1 mouse cellular context compared by ENCODE assay signal in the genomic region with DNA sequence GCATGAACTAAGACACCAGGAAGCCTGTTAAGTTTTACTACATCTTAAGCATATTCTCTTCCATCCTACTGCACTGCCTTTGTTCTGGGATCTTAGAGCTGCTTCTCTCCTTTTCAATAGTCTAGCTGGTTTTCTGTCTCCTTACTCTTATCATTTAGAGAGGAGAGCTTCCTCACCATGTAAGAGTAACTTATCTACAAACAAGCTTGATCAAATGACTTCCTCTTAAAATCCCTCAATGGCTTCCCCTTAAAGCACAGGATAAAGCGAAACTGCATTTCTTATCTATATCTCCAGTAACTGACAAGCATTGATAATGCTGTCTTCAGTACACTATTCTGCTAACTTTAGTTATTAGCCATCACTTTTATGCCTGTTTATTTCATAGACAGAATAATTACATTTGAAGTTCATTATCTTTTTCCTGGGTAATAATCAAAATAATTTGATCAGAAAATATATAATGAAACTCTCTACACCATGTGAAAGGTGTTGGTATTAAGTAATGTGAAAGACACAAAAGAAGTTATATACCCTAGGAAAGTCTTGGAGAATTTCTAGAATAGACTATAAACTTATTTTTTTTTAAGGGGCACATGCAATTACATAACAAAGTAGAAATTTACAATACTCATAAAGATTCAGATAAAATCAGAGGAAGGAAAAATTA.
TF ChIP-seq lines count a peak whose summit lies in the region.

No protein-coding gene starts in this region.

TF ChIP-seq in MEL, 35 proteins besides CTCF, POLR2A, EP300 and RAD21 (continued from another document):
- TF ChIP-seq MYC (IDR thresholded peaks at IDR 0.05; ENCODE audit: low read depth, low read length) (peak; percentile 80), TAL1 (IDR thresholded peaks at IDR 0.05; ENCODE audit: low read length) (peak; percentile 78), BHLHE40 (IDR thresholded peaks at IDR 0.05; ENCODE audit: borderline replicate concordance, low read depth, low read length) (no peak; the same call in 1 of the 2 replicates), SMC3 (IDR thresholded peaks at IDR 0.05; ENCODE audit: low read depth, low read length) (no peak), SIN3A (IDR thresholded peaks at IDR 0.05; ENCODE audit: low read length) (peak; percentile 91), UBTF (IDR thresholded peaks at IDR 0.05; ENCODE audit: borderline replicate concordance, insufficient read depth, low read depth, low read length) (no peak), ZC3H11A (IDR thresholded peaks at IDR 0.05; ENCODE audit: low read depth, low read length) (no peak), NELFE (IDR thresholded peaks at IDR 0.05; ENCODE audit: low read depth, low read length) (no peak), POLR2AphosphoS2 (IDR thresholded peaks at IDR 0.05; ENCODE audit: low read length) (no peak), RCOR1 (IDR thresholded peaks at IDR 0.05; ENCODE audit: low read depth, low read length) (peak; percentile 97), TBP (IDR thresholded peaks at IDR 0.05; ENCODE audit: low read depth, low read length) (peak; percentile 53; the same call in 1 of the 2 replicates), KAT2A (conservative IDR thresholded peaks at IDR 0.05; ENCODE audit: low read depth, low read length) (no peak), HCFC1 (IDR thresholded peaks at IDR 0.05; ENCODE audit: low read depth, low read length) (peak; percentile 37; the same call in 1 of the 2 replicates), CHD1 (IDR thresholded peaks at IDR 0.05; ENCODE audit: low read depth, low read length) (peak; percentile 96), JUND (IDR thresholded peaks at IDR 0.05; ENCODE audit: low read depth, low read length) (no peak), CHD2 (IDR thresholded peaks at IDR 0.05; ENCODE audit: low read length) (peak; percentile 41; the same call in 1 of the 2 replicates), ZNF384 (IDR thresholded peaks at IDR 0.05; ENCODE audit: low read depth, low read length) (no peak; the same call in 1 of the 2 replicates), USF2 (IDR thresholded peaks at IDR 0.05; ENCODE audit: borderline replicate concordance in 1 of 2, insufficient read depth in 1 of 2, low read depth in 1 of 2, low read length in 2 of 2) (no peak)
